Mouse (Mus musculus) ES-E14 (cell line): ENCODE data around the gene Psmb10.

Experiments
- CHD2 ChIP-seq: IDR thresholded peaks from 2 replicates; pipeline ENCODE4 v1.6.1; 2014; ENCODE audit warnings: mild to moderate bottlenecking, low read depth, low read length, inconsistent platforms
- HCFC1 ChIP-seq: IDR thresholded peaks from 2 replicates; pipeline ENCODE4 v1.6.1; 2012; ENCODE audit warnings: low read length, inconsistent platforms, borderline replicate concordance; ENCODE audit not compliant: insufficient read depth
- MAFK ChIP-seq: IDR thresholded peaks from 2 replicates; pipeline ENCODE4 v1.6.1; 2014; ENCODE audit warnings: mild to moderate bottlenecking, low read depth, low read length, inconsistent platforms; ENCODE audit not compliant: insufficient read depth

- TF ChIP-seq MAFK = no peak
- no peak for TF ChIP-seq HCFC1
- TF ChIP-seq CHD2 = no peak
These were observed 48.3 kb downstream of the Psmb10 start for GRCm38 (mm10) chr8:105889756-105890465.
